Mouse (Mus musculus): Measurements from ENCODE around the gene Gcnt1.

Gene Gcnt1

DNA sequence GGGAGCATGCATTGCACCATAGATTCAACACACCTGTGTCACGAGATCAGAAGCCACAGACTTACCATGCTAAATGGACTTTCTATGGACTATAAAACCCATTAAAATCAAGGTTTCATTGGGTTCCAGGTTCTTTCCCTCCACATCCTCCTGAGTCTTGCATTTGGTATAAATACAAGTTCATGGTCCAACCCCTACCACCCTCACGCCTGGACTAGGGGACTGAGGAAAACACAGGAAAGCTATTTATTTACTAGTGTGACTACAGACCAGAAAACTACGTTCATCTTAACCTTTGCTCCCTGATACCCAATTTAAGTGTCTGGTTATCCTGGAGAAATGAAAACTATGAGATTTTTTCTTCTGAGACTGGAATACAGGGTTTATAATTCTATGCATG lies at the start of gene Gcnt1:
Gene Gcnt1, minus strand, starts transcription at position 144 of the 400 bp plus-strand sequence.
- no peak for DNase-seq

DNA sequence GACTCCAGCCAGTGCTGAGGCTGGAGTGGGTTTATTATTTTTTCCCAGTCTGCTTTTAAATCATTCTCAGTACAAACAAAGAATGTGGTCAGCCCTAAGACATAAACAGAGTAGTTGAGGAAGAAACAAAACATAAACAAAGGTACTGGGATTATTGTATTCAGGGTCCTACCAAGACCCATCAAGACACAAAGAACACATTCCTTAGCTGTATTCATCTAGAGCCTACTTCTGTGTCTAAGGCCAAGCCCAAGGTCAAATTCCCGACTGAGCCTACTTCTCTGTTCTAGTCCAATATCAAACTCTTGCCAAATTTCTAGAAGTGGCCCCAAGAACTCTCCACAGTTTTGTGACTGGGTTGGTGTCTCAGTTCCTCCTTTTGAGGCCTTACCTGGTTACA lies 45.2 kb upstream of the Gcnt1 start:
- DNase-seq = no peak

DNA sequence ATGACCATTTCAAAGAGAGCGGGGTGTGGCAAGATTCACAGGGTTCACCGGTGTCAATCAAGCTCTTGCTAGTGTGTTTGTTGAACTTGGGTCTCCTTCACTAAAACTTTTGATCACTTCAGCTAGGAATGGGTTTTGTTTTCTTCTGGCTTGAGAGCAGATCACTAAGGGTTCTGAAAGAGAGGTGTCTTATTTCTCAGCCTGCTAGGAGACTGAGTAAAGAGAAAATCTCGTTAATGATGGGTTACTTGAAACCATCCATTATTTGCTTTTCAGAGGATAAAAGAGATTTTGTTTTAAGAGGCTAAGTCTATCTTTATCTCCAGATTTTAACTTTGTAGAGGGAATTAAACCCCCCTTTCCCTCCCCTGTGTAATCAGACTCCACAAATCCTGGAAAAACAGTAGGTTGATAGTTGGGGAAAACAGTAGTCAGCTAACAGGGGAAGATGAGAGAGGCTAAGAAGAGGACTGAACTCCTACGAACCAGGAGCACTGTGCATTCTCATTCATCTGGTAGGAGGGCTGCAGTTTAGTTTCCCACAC lies 40.3 kb upstream of the Gcnt1 start:
- no peak for DNase-seq

DNA sequence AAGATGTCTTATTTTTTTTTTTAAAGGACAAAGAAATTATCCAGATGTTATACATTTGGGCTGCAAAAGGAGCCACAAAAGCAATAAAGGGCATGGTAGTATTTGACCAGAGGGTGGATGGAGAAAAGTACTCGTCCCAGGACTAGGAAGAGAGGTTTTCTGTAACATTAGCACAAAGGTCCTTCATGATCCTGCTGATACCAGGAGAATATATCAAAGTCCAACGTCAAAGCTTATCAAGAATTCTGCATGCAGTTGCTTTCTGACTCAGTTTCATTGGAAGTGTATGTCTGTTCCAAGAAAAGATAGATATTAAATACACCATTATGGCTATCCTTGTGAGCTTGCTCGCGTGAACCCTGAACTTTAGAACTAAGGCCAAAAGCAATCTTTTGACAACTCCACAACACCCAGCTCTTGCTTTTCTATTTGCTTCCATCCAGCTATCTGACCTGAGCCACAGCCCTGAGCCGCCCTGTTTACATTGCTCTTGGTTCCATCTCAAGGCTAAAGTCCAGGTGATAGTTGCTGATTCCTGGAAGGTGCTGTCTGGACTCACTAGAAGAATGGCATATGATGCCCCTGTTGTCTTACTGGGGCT lies 37.9 kb upstream of the Gcnt1 start:
- no peak for DNase-seq

DNA sequence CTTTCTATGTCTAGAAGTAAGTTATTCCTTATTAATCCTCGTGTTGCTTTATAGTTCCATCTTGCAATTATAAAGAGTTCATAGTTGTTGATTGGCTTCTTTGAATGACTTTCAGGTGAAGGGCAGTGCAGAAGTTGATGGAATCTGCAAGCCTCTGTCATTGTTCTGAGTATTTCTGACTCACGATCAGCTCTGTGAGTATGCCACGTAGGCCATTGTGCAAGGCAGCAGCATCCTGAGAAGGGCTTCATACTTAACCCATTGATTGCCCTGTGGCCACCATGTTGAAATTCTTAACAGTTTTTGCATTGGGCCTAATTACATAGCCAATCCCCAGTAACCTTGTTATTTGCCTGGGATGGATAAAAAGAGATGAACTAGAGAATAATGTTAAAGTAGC lies 36.7 kb upstream of the Gcnt1 start:
- no peak for DNase-seq

DNA sequence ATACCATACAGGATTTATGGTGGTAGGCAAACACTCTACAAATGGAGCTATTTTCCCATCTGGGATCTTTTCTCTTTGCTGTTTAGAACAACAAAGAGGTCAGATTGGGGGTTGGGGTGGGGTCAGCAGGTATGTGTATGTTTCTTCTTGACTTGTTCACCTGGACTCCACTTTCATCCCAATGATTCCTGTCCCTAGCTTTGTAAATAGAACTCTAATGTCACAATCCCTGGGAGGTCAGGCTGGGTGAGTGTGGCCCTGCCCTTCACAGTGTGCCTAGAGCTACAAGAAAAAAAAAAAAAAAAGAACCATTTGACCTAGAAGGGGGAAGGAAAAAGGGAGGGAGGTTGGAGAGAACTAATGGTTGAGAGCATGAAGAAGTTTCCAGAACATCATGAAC lies 35.9 kb upstream of the Gcnt1 start:
- DNase-seq = no peak

DNA sequence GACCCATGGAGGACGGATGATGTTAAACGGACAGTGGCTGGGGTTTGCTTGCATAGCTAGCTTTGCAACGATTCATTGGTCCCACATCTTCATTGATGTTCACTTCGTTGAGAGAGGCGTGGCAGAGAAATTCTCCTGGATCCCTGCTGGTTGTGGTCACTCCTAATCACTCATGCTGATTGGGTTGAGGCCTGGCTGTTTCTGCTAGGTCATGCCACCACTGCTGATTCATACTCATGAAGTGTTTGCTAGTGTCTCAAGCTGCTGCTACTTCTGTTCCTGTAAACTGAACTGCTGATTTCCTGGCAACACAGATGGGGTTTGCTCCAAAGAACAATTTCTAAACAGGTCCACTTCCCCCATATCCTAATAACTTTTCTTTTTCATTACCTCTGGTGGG lies 34.2 kb upstream of the Gcnt1 start:
- DNase-seq = no peak

DNA sequence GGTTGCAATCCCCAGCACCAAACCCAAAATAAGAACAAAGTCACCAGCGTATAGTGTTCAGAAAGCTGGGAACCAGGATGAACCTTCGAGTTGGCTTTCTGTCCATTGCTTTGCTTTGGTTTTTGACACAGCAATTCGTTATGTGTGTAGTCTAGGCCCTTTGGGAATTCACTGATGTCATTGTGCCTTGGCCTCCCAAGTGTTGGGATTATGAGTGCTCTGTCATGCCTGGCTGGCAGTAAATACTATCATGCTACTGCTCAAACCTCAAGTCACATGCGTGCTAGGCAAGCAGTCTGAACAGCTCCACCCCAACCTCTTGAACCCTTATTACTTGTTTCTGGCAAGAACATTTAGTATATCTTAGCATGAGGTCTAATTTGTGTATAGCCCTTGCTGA lies 30.5 kb upstream of the Gcnt1 start:
- no peak for DNase-seq

DNA sequence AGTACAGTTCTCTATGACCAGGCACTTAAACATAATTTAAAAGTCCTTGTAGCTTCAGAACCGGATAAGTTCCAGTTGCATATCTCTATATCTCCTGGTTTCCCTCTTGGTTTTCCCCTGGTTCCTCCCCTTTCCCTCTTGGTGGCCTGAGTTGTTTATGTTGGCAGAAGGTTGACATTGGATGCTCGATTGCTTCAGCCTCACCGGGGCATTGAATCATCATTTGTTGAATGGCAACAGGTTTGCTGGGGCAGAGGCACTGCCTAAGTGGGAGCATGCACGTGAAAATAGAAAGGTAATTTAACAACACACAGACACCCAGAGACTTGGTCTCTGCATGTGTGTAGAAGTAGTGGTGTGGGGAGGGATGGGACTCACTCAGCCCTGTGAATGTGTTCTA lies 27.9 kb upstream of the Gcnt1 start:
- DNase-seq = no peak

DNA sequence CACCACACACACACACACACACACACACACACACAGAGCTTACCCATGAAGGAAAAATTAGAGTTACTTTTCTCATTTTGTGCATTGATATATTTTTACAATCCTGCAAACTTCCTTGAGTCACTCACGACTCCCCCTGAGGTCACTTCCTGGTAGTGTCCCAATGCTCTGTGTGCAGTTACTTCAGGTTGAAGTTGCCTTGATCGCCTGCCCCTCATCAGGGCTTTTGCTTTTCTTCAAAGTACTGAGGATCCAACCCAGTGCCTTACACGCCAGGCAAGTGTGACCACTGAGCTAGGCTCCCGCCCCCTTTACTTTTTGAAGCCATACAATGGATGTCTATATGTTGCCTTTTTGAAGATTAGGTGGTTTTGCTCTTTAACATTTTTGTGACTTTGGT lies 27.3 kb upstream of the Gcnt1 start:
- no peak for DNase-seq

DNA sequence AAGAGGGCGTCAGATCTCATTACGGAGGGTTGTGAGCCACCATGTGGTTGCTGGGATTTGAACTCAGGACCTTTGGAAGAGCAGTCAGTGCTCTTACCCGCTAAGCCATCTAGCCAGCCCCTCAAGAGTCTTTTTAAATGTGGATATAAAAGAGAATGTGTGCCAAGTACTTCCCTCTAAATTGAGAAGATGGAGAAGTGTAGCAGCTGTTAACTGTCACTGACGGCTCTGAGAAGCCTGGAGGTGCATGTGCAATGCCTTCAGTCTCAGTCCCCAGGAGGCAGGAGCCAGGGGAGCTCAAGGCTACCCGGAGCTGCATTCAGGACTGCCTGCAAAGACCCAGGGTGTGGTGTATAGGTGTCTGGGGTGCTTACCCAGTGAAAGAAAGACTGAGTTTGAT lies 25.3 kb upstream of the Gcnt1 start:
- DNase-seq = no peak

DNA sequence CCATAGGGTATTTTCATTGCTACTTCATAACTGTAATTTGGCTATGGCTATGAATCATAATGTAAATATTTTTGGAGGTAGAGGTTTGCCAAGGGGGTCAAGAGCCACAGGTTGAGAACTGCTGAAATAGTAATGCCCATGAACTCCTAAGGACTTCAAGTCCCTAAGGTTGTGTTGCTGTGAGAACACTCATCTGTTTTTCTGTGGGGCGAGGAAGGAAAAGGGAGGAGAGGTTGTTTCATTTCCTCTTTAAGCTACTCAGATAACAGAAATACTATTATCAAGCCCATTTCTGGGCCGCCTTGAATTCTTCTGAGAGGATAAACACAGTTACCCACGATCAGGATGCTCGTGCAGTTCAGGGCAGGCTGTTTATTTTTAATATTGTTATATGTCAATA lies 24.2 kb upstream of the Gcnt1 start:
- no peak for DNase-seq

DNA sequence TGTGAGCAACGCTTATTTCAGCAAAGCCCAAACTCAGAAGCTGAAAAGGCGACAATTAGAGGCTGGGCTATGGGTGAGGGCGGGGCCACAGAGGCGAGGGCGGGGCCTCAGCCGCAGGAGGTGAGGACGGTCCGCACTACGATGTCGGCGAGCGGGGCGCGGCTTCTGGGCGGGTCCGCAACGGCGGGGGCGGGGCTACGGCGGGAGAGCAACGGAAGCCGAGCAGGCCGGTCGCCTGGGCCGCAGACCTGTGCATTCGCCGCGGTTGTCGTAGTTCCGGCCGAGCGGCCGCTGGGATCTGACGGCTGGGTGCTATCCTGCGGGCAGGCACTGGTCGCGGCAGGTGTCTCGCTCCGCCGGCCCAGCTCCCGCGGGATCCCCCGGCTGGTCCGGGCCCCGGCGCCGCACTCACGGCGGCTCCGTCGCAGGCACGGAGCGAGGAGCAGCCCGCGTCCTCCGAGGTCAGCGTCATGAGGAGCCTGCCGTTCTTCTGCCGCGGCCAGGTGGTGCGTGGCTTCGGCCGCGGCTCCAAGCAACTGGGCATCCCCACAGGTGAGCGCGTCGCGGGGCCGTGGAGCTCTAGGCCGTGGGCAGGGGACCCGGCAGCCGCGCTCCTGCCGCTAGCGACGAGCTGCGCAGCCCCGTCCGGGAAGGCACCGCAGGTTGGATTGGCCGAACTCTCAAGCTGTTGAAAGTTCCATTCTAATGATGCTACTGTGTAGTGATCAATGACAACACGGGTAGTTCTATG lies 21.4 kb upstream of the Gcnt1 start, which contains the start of gene Rfk:
Gene Rfk, plus strand, starts transcription at position 203 of the 751 bp plus-strand sequence.
- peak; percentile 92 for DNase-seq

DNA sequence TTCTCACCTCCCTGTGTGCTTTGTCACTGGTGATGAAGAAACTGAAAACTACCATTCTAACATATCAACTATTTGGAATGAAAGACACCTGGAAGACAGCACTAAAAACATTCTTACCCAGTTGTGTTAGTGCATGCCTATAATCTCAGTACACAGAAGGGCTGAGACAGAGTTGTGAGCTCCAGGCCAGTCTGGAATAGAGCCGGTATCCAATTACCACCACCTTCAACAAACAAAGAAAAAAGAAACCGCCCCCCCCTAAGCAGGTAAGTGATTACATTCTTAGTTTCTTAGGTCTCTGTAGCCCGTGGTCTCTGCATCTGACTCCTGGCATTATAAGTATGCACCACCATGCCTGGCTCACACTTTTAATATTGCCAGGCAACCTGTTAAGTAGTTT lies 20.2 kb upstream of the Gcnt1 start:
- no peak for DNase-seq

DNA sequence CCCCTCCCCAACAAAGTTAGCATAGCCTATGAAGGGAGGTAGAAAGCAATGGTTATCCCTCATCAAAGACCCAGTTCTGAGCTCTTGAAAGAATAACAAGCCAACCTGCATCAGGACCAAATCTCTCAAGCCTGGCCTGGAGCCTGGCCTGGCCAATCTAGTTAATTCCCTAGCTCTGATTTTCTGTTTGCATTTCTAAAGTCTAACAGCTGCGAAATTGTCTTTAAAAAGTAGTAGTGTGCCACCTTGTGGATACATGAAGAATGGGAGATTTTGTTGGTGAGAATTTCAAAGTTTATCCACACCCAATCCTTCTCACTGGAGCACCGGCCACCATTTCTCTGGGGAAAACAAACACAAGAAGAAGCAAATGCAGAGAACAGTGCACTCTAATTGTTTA lies 15.8 kb upstream of the Gcnt1 start:
- DNase-seq = no peak

DNA sequence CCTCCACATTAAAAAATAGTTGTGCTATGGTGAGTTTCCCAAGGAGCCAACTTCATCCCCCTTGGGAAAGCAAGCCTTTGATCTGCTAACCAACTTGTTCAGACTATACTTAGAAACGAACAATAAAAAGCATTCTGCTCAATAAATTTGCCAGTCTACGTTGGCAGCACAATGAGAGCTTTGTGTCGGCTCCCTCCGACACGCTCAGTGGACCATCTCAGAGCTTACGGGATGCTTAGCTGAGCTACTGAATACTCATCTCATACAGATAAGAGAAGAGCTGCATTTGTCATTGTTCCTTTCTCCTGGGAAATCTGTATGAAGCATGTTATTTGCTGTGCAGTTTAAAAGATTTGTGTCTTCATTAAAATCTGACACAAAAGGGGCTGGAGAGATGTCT lies 13.8 kb upstream of the Gcnt1 start:
- no peak for DNase-seq

DNA sequence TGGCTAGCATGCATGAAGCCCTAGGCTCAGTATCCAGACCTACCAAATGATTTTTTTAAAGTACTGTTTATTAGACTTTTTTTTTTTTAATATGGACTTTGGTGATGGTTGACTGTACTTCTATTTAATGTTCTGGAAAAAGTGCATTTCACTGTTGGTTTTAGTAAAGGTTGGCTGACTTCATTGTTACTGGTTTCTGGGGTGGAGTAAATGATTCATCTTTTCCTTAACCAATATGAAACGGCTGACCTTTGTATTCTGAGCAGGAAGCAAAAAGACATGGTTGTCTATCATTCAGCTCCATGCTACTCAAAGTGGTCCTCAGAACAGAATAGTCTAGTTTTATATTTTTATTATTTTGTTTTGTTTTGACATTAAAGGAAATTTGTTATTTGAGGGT lies 12.8 kb upstream of the Gcnt1 start:
- no peak for DNase-seq

DNA sequence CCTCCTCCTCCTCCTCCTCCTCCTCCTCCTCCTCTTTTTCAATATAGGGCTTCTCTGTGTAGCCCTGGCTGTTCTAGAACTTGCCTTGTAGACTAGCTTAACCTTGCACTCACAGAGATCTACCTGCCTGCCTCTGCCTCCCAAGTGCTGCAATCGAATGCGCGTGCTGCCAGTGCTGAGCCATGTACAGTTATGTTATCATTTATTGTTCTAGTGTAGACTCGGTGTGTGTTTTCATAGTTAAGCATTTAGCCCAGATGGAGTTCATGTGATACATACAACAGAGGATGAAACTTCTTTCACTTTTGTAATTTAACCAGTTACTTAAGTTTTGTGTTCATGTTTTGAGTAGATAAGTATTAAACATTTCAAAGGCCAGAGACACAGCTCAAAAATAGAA lies 12.4 kb upstream of the Gcnt1 start:
- DNase-seq = no peak

DNA sequence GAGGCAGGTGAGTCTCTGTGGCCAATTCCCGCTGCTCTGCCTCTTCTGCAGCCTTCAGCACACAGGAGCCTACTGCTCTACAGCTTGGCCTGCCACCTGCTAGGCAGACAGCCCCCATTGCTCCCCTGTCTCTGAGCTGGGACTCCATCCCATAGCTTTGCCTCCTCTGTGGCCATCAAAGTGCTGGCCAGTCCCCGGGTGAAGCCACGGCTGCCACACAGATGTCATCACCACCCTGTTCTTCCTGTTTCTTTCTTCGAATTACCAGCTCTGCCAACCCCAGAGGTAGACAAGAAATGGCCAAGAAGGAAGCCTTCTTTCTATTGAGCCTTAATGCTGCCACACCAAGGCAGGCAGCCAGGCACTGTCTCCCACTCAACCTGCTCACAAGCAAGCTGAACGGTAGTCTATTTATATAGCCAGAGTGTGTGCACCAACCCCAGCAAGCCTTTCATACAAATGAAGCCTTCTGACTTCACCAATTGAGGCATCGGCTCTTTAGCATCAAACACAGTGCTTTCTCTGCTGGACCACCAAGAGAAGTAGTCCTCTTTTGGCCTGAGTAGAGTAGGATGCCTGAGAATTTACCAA lies 10.3 kb upstream of the Gcnt1 start:
- DNase-seq = peak; percentile 24

DNA sequence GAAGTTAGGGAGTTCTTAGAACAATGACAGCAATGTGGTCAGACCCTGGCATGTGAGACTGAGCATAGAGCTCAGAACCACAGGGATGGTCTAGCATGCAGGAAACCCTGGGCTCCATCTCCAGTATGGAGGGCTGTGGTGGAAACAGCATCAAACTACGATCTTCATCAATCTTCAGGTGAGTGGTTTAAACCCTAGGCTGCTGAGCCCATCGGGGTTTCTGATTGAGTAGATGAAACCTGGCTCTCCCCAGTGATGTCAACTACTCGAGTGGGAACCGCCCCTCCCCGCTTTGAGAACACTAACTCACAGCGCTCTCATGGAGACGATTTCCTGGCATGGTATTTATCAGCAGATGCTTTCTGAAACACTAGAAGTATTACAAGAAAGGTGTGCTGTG lies 7.9 kb upstream of the Gcnt1 start:
- DNase-seq = no peak

DNA sequence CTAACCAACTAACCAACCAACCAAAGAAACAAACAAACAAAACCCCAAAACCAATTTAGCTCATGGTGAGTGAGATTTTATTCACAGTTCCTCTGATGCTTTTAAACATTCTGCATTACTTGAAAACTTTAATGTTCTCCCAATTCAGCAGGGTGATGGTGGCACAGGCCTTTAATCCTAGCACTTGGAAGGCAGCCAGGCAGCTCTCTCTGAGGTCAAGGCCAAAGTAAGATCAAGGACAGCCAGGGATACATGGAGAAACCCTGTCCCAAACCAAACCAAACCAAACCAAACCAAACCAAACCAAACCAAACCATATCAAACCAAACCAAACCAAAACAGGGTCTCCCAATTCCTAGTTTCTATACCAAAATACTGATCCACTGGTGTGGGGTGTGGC lies 6.2 kb upstream of the Gcnt1 start:
- DNase-seq = no peak

DNA sequence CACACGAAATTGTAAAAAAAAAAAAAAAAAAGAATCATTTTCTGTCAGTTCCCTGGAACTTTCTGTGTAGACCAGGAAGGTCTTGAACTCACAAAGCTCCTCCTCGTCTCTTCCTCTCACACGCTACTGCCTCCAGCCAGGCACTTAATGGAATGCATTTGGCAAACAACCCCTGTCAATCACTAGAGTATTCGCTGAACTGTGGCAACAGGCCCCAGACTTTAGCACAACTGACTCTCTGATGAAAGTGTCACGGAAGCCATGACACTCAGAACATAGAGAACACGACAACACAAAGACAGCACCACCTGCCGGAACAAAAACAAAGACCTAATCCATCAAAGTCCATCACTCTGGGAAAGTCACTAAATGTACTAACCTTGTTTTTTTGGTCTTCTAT lies 3.1 kb downstream of the Gcnt1 start:
- no peak for DNase-seq

DNA sequence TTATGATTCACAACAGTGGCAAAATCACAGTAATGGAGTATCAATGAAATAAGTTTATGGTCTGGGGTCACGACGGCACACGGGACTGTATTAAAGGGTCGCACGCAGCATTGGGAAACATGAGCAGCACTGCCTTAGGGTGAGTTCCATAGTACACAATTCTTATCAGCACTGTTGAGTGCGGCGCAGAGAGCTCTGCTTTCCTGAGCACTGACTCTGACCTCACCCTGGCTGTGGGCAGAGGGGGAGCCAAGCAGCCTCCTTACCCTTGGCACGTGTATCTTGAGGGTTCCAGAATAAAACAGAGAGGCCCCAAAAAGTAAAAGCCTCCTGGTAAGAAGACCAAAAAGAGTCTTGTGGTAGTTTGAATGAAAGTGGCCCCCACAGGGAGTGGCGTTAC lies 4.1 kb downstream of the Gcnt1 start:
- DNase-seq = no peak

DNA sequence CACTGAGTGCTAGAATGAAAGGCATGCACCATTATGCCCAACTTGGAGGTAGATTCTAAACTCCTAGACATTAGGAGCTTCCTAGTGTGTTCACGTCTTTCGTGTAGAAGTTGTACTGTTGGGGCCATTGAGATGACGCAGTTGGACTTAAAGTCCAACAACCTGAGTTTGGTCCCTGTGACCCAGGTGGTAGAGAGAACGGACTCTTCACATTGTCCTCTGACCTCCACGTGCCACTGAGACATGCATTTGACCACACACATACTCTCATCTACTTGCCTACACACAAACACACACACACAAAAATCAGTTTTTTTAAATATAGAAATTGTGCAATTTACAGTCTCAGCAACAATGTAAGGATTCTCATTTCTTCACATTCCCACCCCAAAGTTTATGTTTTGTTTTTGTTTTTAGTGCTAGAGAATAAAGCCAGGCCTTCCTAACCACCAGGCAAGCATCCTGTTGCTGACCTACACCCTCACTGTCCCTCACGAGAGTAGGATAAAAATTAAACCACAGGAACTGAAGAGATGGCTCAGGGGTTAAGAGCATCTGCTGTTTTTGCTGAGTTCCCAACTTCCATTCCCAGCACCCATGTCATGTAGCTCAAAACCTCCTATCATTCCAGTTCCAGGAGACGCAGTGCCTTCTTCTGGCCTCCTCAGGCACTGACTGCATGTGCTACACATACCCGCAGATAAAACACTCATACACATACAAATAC lies 6.1 kb downstream of the Gcnt1 start:
- DNase-seq = no peak
